Mouse (Mus musculus): ENCODE measurements around the gene Gm17087.

- no peak for TF ChIP-seq ELF1 (IDR thresholded peaks at IDR 0.05; ENCODE audit: low read depth, low read length)
- TF ChIP-seq CTCF (IDR thresholded peaks at IDR 0.05 in 2 of 3, conservative IDR thresholded peaks at IDR 0.05 in 1 of 3; ENCODE audit: control insufficient read depth in 1 of 3, insufficient read depth in 1 of 3, low read depth in 2 of 3, low read length in 3 of 3, poor library complexity in 1 of 3, severe bottlenecking in 1 of 3) = no peak
- no peak for TF ChIP-seq KAT2A (conservative IDR thresholded peaks at IDR 0.05; ENCODE audit: low read depth, low read length)
- no peak for TF ChIP-seq POLR2AphosphoS2 (IDR thresholded peaks at IDR 0.05; ENCODE audit: low read length)
- TF ChIP-seq BHLHE40 (IDR thresholded peaks at IDR 0.05; ENCODE audit: borderline replicate concordance, low read depth, low read length) = no peak
- no peak for TF ChIP-seq NELFE (IDR thresholded peaks at IDR 0.05; ENCODE audit: low read depth, low read length)
- TF ChIP-seq SMC3 (IDR thresholded peaks at IDR 0.05; ENCODE audit: low read depth, low read length) = no peak
- TF ChIP-seq ZC3H11A (IDR thresholded peaks at IDR 0.05; ENCODE audit: low read depth, low read length) = no peak
- TF ChIP-seq TBP (IDR thresholded peaks at IDR 0.05; ENCODE audit: low read depth, low read length) = no peak
- no peak for TF ChIP-seq POLR2A (IDR thresholded peaks at IDR 0.05; ENCODE audit: control insufficient read depth in 1 of 2, insufficient read depth in 1 of 2, low read depth in 1 of 2, low read length in 2 of 2, poor library complexity in 1 of 2)
- no peak for TF ChIP-seq EP300 (IDR thresholded peaks at IDR 0.05; ENCODE audit: low read depth in 1 of 2, low read length in 2 of 2)
These were observed 13.1 kb downstream of the Gm17087 start for GRCm38 (mm10) chr17:8553601-8554000.

All from MEL (cell line).